ENCODE assay signal across 14 mouse cellular contexts in the genomic region with DNA sequence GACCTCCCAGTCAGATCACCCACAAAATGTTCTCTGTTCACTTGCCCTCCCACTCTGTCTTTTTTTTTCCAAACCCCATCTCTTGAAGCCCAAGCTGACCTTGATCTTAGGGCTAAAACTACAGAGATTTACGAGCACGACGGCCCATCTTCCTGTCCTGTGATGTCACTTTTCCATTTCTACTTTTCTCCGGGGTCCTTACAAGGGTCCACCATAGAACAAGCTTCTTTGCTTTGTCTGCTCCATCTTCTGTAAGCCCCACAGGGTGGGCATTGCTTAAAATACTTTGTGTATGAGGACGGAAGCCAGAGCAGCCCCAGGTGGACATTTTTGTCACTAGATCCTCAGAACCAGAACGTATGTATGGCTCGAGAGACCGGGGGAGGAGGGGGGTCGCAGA. TPM values are rescaled to one million over a fixed set of nuclear protein-coding genes. Genes with fewer than 3 reads are reported as not detected.
DNase-seq lines count a peak whose midpoint lies in the region; ATAC-seq and TF ChIP-seq lines count a peak whose summit lies in the region.
"Had no signal": no experiment of that assay in that cellular context is flagged by ENCODE, and none has a peak within 500 bp of the region (broad histone marks: within the 10 kb centered on the region; RNA-seq: fewer than 3 reads in every experiment).

No protein-coding gene starts in this region.

- ATAC-seq in heart, embryonic 15.5 days (replicated peaks; ENCODE audit: insufficient number of reproducible peaks, insufficient read depth, low FRiP score, low read depth) = no peak
- ATAC-seq in lung, postnatal 0 days = no peak
- ATAC-seq in activated CD4-positive, CD25-positive, alpha-beta regulatory T cell, adult 4 months = no peak
- ATAC-seq: intestine, postnatal 0 days had no signal

- TF ChIP-seq CTCF in lung, postnatal 0 days (IDR thresholded peaks at IDR 0.05) = no peak

- no peak for TF ChIP-seq EP300 in lung, postnatal 0 days (IDR thresholded peaks at IDR 0.05)

- intact Hi-C loops in heart, postnatal 10 days (cut with DNase I) = no loop called here

- no peaks in the 10 kb centered on the region for H3K36me3 ChIP-seq in heart, embryonic 15.5 days
- no peaks in the 10 kb centered on the region for H3K36me3 ChIP-seq in lung, postnatal 0 days (ENCODE audit: insufficient read depth, low read length)
- H3K36me3 ChIP-seq: limb, embryonic 12.5 days had no signal

- no peaks in the 10 kb centered on the region for H3K27me3 ChIP-seq in heart, embryonic 15.5 days
- no peaks in the 10 kb centered on the region for H3K27me3 ChIP-seq in lung, postnatal 0 days (replicated peaks; ENCODE audit: insufficient read depth, low read length)
- H3K27me3 ChIP-seq: CH12.LX had no signal

- 53% methylated on average over 9 of the region's 9 CpGs for WGBS in heart, embryonic 15.5 days
- 56% methylated on average over 9 of the region's 9 CpGs for WGBS in lung, postnatal 0 days

- H3K27ac ChIP-seq in heart, embryonic 15.5 days = no peak overlapping the region
- no peak overlapping the region for H3K27ac ChIP-seq in lung, postnatal 0 days (ENCODE audit: low read length)
- H3K27ac ChIP-seq: limb, embryonic 12.5 days had no signal

- no peak overlapping the region for H3K4me3 ChIP-seq in heart, embryonic 15.5 days
- H3K4me3 ChIP-seq in lung, postnatal 0 days (ENCODE audit: low read depth, low read length) = no peak overlapping the region
- H3K4me3 ChIP-seq: limb, embryonic 12.5 days had no signal

- 0 out of 2 replicates have a peak, but pooled peaks cover 2% of the 10 kb centered on the region for H3K4me1 ChIP-seq in heart, embryonic 15.5 days (replicated peaks)
- H3K4me1 ChIP-seq in lung, postnatal 0 days (ENCODE audit: insufficient read depth, low read depth, low read length) = no peaks in the 10 kb centered on the region
- H3K4me1 ChIP-seq: limb, embryonic 12.5 days had no signal

- H3K9me3 ChIP-seq in heart, embryonic 15.5 days (replicated peaks) = no peaks in the 10 kb centered on the region
- H3K9me3 ChIP-seq in lung, postnatal 0 days (ENCODE audit: low read length) = no peaks in the 10 kb centered on the region
- H3K9me3 ChIP-seq: limb, embryonic 12.5 days had no signal

- 0 out of 2 replicates have a peak overlapping the region, but pooled peaks have one; percentile 30 for H3K4me2 ChIP-seq in heart, embryonic 15.5 days
- no peak overlapping the region for H3K4me2 ChIP-seq in lung, postnatal 0 days (replicated peaks; ENCODE audit: low read depth, low read length)
- H3K4me2 ChIP-seq: limb, embryonic 12.5 days had no signal

- no peak overlapping the region for H3K9ac ChIP-seq in heart, embryonic 15.5 days
- H3K9ac ChIP-seq in lung, postnatal 0 days (replicated peaks; ENCODE audit: low read depth) = no peak overlapping the region
- H3K9ac ChIP-seq: limb, embryonic 12.5 days had no signal

- peak; percentile 2 for DNase-seq in embryo, embryonic 11 days
- DNase-seq in embryo, embryonic 10 days (ENCODE audit: low spot score) = no peak
- no peak for DNase-seq in heart, postnatal 10 days
- peak; percentile 38 for DNase-seq in retina, postnatal 1 day
- DNase-seq in retina, embryonic 14.5 days (ENCODE audit: low spot score) = no peak
- no peak for DNase-seq in lung, postnatal 0 days (ENCODE audit: low spot score)
- DNase-seq: cerebellum, adult 11 months; gastrocnemius, postnatal 25 days; lung, postnatal 10 days had no signal

RNA-seq across cellular contexts. Expression of a gene that starts 32.4 kb away (rescaled TPM):
- polyA plus RNA-seq in heart, embryonic 15.5 days (2015; fragmentation: Nextera tagmentation; extraction: Ambion mirVana) = 408 and 421 TPM in 2 replicates
- total RNA-seq in heart, postnatal 10 days (2021) = 100 to 1,000 TPM; 208 to 210 TPM
- polyA plus RNA-seq in lung, postnatal 0 days (2015; fragmentation: Nextera tagmentation; extraction: Ambion mirVana) = 193 and 201 TPM in 2 replicates
- 100 to 1,000 TPM; 173 to 192 TPM for polyA plus RNA-seq in activated CD4-positive, CD25-positive, alpha-beta regulatory T cell, adult 4 months (2017; shearing (Covaris generic))

Comparison
In these comparisons a context has a peak if more than half of its experiments do, and no peak if none do; other contexts are left out.
1. DNase-seq: peak in embryo, embryonic 11 days (single experiment) and retina, postnatal 1 day (single experiment); none in embryo, embryonic 10 days (single experiment), heart, postnatal 10 days (0 of 2), retina, embryonic 14.5 days (single experiment) and lung, postnatal 0 days (single experiment).